Mouse (Mus musculus): Measurements from ENCODE around the gene Khdc1b. TPM values are rescaled to one million over a fixed set of nuclear protein-coding genes. Genes with fewer than 3 reads are reported as not detected.

The Khdc1b gene
- total and polyA plus RNA-seq, 3 experiments: not detected

Other genes starting within 250 kb of the Khdc1b start
- gene Tmem14a, start 165.0 kb upstream of the Khdc1b start, total RNA-seq (2012; rRNA removed): 1.3 TPM in 2 replicates
- 1 to 10 TPM in 1 of 2 experiments, not detected in 1; 1.7 TPM for gene Tmem14a, start 165.0 kb upstream of the Khdc1b start, polyA plus RNA-seq (2012; ENCODE audit: insufficient read depth in 1 of 2, insufficient read length in 2 of 2, low read depth in 1 of 2, low replicate concordance in 2 of 2, missing spikeins in 1 of 2)
- gene Gsta3, start 143.0 kb upstream of the Khdc1b start, total RNA-seq (2012; rRNA removed): 2.2 and 4.5 TPM in 2 replicates
- 1 to 10 TPM in 1 of 2 experiments, not detected in 1; 3.4 TPM for gene Gsta3, start 143.0 kb upstream of the Khdc1b start, polyA plus RNA-seq (2012; ENCODE audit: insufficient read depth in 1 of 2, insufficient read length in 2 of 2, low read depth in 1 of 2, low replicate concordance in 2 of 2, missing spikeins in 1 of 2)
- gene Khdc1a, start 33.9 kb upstream of the Khdc1b start, total RNA-seq (2012; rRNA removed): 0.08 TPM in 1 of 2 replicates, not detected in the other
- gene Khdc1a, start 33.9 kb upstream of the Khdc1b start, polyA plus RNA-seq (2012; ENCODE audit: insufficient read depth in 1 of 2, insufficient read length in 2 of 2, low read depth in 1 of 2, low replicate concordance in 2 of 2, missing spikeins in 1 of 2): not detected
- 0.10 TPM in 1 of 2 replicates, not detected in the other for gene Khdc1c, start 15.2 kb upstream of the Khdc1b start, total RNA-seq (2012; rRNA removed)
- gene Khdc1c, start 15.2 kb upstream of the Khdc1b start, polyA plus RNA-seq (2012; ENCODE audit: insufficient read depth in 1 of 2, insufficient read length in 2 of 2, low read depth in 1 of 2, low replicate concordance in 2 of 2, missing spikeins in 1 of 2): under 1 TPM in 1 of 2 experiments, not detected in 1; 0.10 TPM

All from MEL (cell line).